Mouse (Mus musculus) MEL (cell line): ENCODE measurements around the gene Actr2. TPM values are rescaled to one million over a fixed set of nuclear protein-coding genes. Genes with fewer than 3 reads are reported as not detected.
A peak's percentile ranks its signal among the peaks of the same experiment; 100 is the strongest.
"Not testable (repeated sequence)": the region's sequence is repeated elsewhere in the genome, so short reads cannot be mapped to it uniquely, and the experiment has no call there.

ENCODE experiments used
- DNase-seq: peaks from one replicate; pipeline ENCODE4 v3.0.0; 2011; ENCODE audit warnings: low read depth, low spot score
- H3K27ac ChIP-seq: 2 replicates; pipeline ENCODE4 v1.5.1; 2012; ENCODE audit warnings: low read depth, mild to moderate bottlenecking, control low read depth, low read length, moderate library complexity; ENCODE audit not compliant: control insufficient read depth
- H3K27me3 ChIP-seq, 2 experiments: fragments of 150-350 bp in 1 of 2; sonication (generic) in 1 of 2; 2 replicates each; pipeline ENCODE4 v1.6.1; 2012; ENCODE audit warnings: low read length in 2 of 2, mild to moderate bottlenecking in 2 of 2, improper control_type of control experiment in 1 of 2, moderate library complexity in 1 of 2; ENCODE audit not compliant: insufficient read depth in 2 of 2, control insufficient read depth in 1 of 2
- H3K36me3 ChIP-seq, 2 experiments: 2 replicates each; pipeline ENCODE4 v1.6.1; 2012 to 2014; ENCODE audit warnings: low read length in 2 of 2, improper control_type of control experiment in 1 of 2, inconsistent platforms in 1 of 2, mild to moderate bottlenecking in 1 of 2; ENCODE audit not compliant: insufficient read depth in 2 of 2, control insufficient read depth in 1 of 2
- H3K4me1 ChIP-seq, 2 experiments: fragments of 150-350 bp in 1 of 2; sonication (generic) in 1 of 2; 2 replicates each; pipeline ENCODE4 v1.6.1; 2012; ENCODE audit warnings: low read length in 2 of 2, improper control_type of control experiment in 1 of 2, mild to moderate bottlenecking in 1 of 2; ENCODE audit not compliant: insufficient read depth in 2 of 2, control insufficient read depth in 1 of 2
- H3K4me3 ChIP-seq, 2 experiments: fragments of 150-350 bp in 1 of 2; sonication (generic) in 1 of 2; 2 replicates each; pipeline ENCODE4 v1.5.1; 2012; ENCODE audit warnings: low read depth in 2 of 2, low read length in 2 of 2, mild to moderate bottlenecking in 2 of 2, moderate library complexity in 2 of 2, control low read depth in 1 of 2, improper control_type of control experiment in 1 of 2; ENCODE audit not compliant: control insufficient read depth in 1 of 2, insufficient read depth in 1 of 2
- H3K79me2 ChIP-seq: 2 replicates; pipeline ENCODE4 v1.6.1; 2012; ENCODE audit warnings: mild to moderate bottlenecking, low read length, moderate library complexity; ENCODE audit not compliant: control insufficient read depth, poor library complexity, insufficient read depth
- H3K9ac ChIP-seq: 2 replicates; pipeline ENCODE4 v1.6.1; 2012; ENCODE audit warnings: low read depth, mild to moderate bottlenecking, control low read depth, low read length, moderate library complexity; ENCODE audit not compliant: control insufficient read depth, poor library complexity, severe bottlenecking
- H3K9me3 ChIP-seq: fragments of 150-350 bp; sonication (generic); replicated peaks from 2 replicates; pipeline ENCODE4 v1.6.1; 2012; ENCODE audit warnings: mild to moderate bottlenecking, low read length, improper control_type of control experiment, moderate library complexity; ENCODE audit not compliant: insufficient read depth
- BHLHE40 ChIP-seq: IDR thresholded peaks from 2 replicates; pipeline ENCODE4 v1.6.1; 2012; ENCODE audit warnings: low read depth, mild to moderate bottlenecking, inconsistent platforms, low read length, improper control_type of control experiment, borderline replicate concordance
- CHD1 ChIP-seq: IDR thresholded peaks from 2 replicates; pipeline ENCODE4 v1.6.1; 2012; ENCODE audit warnings: low read depth, mild to moderate bottlenecking, inconsistent platforms, low read length, improper control_type of control experiment
- CTCF ChIP-seq, 3 experiments: IDR thresholded peaks in 2 of 3; conservative IDR thresholded peaks in 1 of 3; 2 replicates each; pipeline ENCODE4 v1.5.1; 2011 to 2012; ENCODE audit warnings: low read length in 3 of 3, low read depth in 2 of 3, mild to moderate bottlenecking in 2 of 3, improper control_type of control experiment in 1 of 3, inconsistent platforms in 1 of 3, mixed read lengths in 1 of 3, moderate library complexity in 1 of 3; ENCODE audit not compliant: control insufficient read depth in 1 of 3, insufficient read depth in 1 of 3, poor library complexity in 1 of 3, severe bottlenecking in 1 of 3
- E2F4 ChIP-seq: IDR thresholded peaks from 2 replicates; pipeline ENCODE4 v1.6.1; 2011; ENCODE audit warnings: low read depth, low read length, improper control_type of control experiment, borderline replicate concordance
- ELF1 ChIP-seq: IDR thresholded peaks from 2 replicates; pipeline ENCODE4 v1.6.1; 2014; ENCODE audit warnings: low read depth, mild to moderate bottlenecking, inconsistent platforms, low read length, improper control_type of control experiment, moderate library complexity
- EP300 ChIP-seq, 2 experiments: IDR thresholded peaks; 2 replicates each; pipeline ENCODE4 v1.6.1; 2011; ENCODE audit warnings: improper control_type of control experiment in 2 of 2, low read length in 2 of 2, low read depth in 1 of 2, mild to moderate bottlenecking in 1 of 2
- ETS1 ChIP-seq: IDR thresholded peaks from 2 replicates; pipeline ENCODE4 v1.6.1; 2012; ENCODE audit warnings: low read depth, mild to moderate bottlenecking, inconsistent platforms, low read length, improper control_type of control experiment, moderate library complexity
- GABPA ChIP-seq: IDR thresholded peaks from 2 replicates; pipeline ENCODE4 v1.6.1; 2012; ENCODE audit warnings: low read depth, mild to moderate bottlenecking, inconsistent platforms, low read length, improper control_type of control experiment, moderate library complexity
- GATA1 ChIP-seq: IDR thresholded peaks from 2 replicates; pipeline ENCODE4 v1.6.1; 2011; ENCODE audit warnings: low read depth, low read length, improper control_type of control experiment
- HCFC1 ChIP-seq: IDR thresholded peaks from 2 replicates; pipeline ENCODE4 v1.6.1; 2012; ENCODE audit warnings: low read depth, mild to moderate bottlenecking, inconsistent platforms, low read length, improper control_type of control experiment, moderate library complexity
- JUND ChIP-seq: IDR thresholded peaks from 2 replicates; pipeline ENCODE4 v1.6.1; 2011; ENCODE audit warnings: low read depth, mild to moderate bottlenecking, improper control_type of control experiment, low read length
- KAT2A ChIP-seq: conservative IDR thresholded peaks from 2 replicates; pipeline ENCODE4 v1.6.1; 2012; ENCODE audit warnings: low read depth, low read length, improper control_type of control experiment, inconsistent platforms
- MAX ChIP-seq: IDR thresholded peaks from 2 replicates; pipeline ENCODE4 v1.6.1; 2011; ENCODE audit warnings: low read length, improper control_type of control experiment
- MAZ ChIP-seq: IDR thresholded peaks from 2 replicates; pipeline ENCODE4 v1.6.1; 2012; ENCODE audit warnings: low read depth, mild to moderate bottlenecking, inconsistent platforms, low read length, improper control_type of control experiment
- MEF2A ChIP-seq: IDR thresholded peaks from 2 replicates; pipeline ENCODE4 v1.6.1; 2014; ENCODE audit warnings: low read depth, mild to moderate bottlenecking, inconsistent platforms, low read length, improper control_type of control experiment; ENCODE audit not compliant: poor library complexity, insufficient replicate concordance, severe bottlenecking; ENCODE audit errors: extremely low read depth
- MXI1 ChIP-seq: IDR thresholded peaks from 2 replicates; pipeline ENCODE4 v1.6.1; 2011; ENCODE audit warnings: mild to moderate bottlenecking, low read depth, low read length, improper control_type of control experiment
- MYB ChIP-seq: IDR thresholded peaks from 2 replicates; pipeline ENCODE4 v1.6.1; 2011; ENCODE audit warnings: mild to moderate bottlenecking, low read depth, low read length, improper control_type of control experiment
- MYC ChIP-seq: IDR thresholded peaks from 2 replicates; pipeline ENCODE4 v1.6.1; 2011; ENCODE audit warnings: low read depth, mild to moderate bottlenecking, low read length, improper control_type of control experiment, moderate library complexity
- NELFE ChIP-seq: IDR thresholded peaks from 2 replicates; pipeline ENCODE4 v1.6.1; 2011; ENCODE audit warnings: low read depth, low read length, improper control_type of control experiment
- NRF1 ChIP-seq: IDR thresholded peaks from 2 replicates; pipeline ENCODE4 v1.6.1; 2014; ENCODE audit warnings: low read depth, mild to moderate bottlenecking, inconsistent platforms, low read length, improper control_type of control experiment, moderate library complexity; ENCODE audit not compliant: poor library complexity, insufficient read depth, severe bottlenecking
- POLR2A ChIP-seq, 2 experiments: IDR thresholded peaks; 2 replicates each; pipeline ENCODE4 v1.6.1; 2011 to 2012; ENCODE audit warnings: low read length in 2 of 2, mild to moderate bottlenecking in 2 of 2, control low read depth in 1 of 2, improper control_type of control experiment in 1 of 2, low read depth in 1 of 2, moderate library complexity in 1 of 2; ENCODE audit not compliant: control insufficient read depth in 1 of 2, insufficient read depth in 1 of 2, poor library complexity in 1 of 2
- POLR2AphosphoS2 ChIP-seq: IDR thresholded peaks from 2 replicates; pipeline ENCODE4 v1.6.1; 2011; ENCODE audit warnings: low read length, improper control_type of control experiment
- POLR2AphosphoS5 ChIP-seq: IDR thresholded peaks from 2 replicates; pipeline ENCODE4 v1.6.1; 2012; ENCODE audit warnings: low read depth, borderline replicate concordance, mild to moderate bottlenecking, inconsistent platforms, low read length, moderate library complexity, mixed read lengths
- RAD21 ChIP-seq: IDR thresholded peaks from 2 replicates; pipeline ENCODE4 v1.6.1; 2011; ENCODE audit warnings: mild to moderate bottlenecking, low read depth, low read length, improper control_type of control experiment
- RCOR1 ChIP-seq: IDR thresholded peaks from 2 replicates; pipeline ENCODE4 v1.6.1; 2012; ENCODE audit warnings: low read depth, mild to moderate bottlenecking, inconsistent platforms, low read length, improper control_type of control experiment
- SIN3A ChIP-seq: IDR thresholded peaks from 2 replicates; pipeline ENCODE4 v1.6.1; 2012; ENCODE audit warnings: low read length, improper control_type of control experiment, inconsistent platforms
- SMC3 ChIP-seq: IDR thresholded peaks from 2 replicates; pipeline ENCODE4 v1.6.1; 2011; ENCODE audit warnings: low read depth, low read length, improper control_type of control experiment
- TAL1 ChIP-seq: IDR thresholded peaks from 2 replicates; pipeline ENCODE4 v1.6.1; 2012; ENCODE audit warnings: mild to moderate bottlenecking, inconsistent platforms, low read length, moderate library complexity, mixed read lengths
- UBTF ChIP-seq: IDR thresholded peaks from 2 replicates; pipeline ENCODE4 v1.6.1; 2012; ENCODE audit warnings: low read depth, mild to moderate bottlenecking, inconsistent platforms, low read length, improper control_type of control experiment, moderate library complexity, borderline replicate concordance; ENCODE audit not compliant: insufficient read depth
- USF1 ChIP-seq: IDR thresholded peaks from 2 replicates; pipeline ENCODE4 v1.6.1; 2014; ENCODE audit warnings: low read depth, mild to moderate bottlenecking, inconsistent platforms, low read length, improper control_type of control experiment, moderate library complexity
- USF2 ChIP-seq, 2 experiments: IDR thresholded peaks; 2 replicates each; pipeline ENCODE4 v1.6.1; 2011 to 2012; ENCODE audit warnings: improper control_type of control experiment in 2 of 2, low read length in 2 of 2, borderline replicate concordance in 1 of 2, inconsistent platforms in 1 of 2, low read depth in 1 of 2, mild to moderate bottlenecking in 1 of 2; ENCODE audit not compliant: insufficient read depth in 1 of 2
- ZC3H11A ChIP-seq: IDR thresholded peaks from 2 replicates; pipeline ENCODE4 v1.6.1; 2012; ENCODE audit warnings: low read depth, mild to moderate bottlenecking, inconsistent platforms, low read length, improper control_type of control experiment
- ZKSCAN1 ChIP-seq: IDR thresholded peaks from 2 replicates; pipeline ENCODE4 v1.6.1; 2012; ENCODE audit warnings: low read depth, mild to moderate bottlenecking, inconsistent platforms, low read length, improper control_type of control experiment, moderate library complexity
- ZMIZ1 ChIP-seq: IDR thresholded peaks from 2 replicates; pipeline ENCODE4 v1.6.1; 2012; ENCODE audit warnings: low read depth, mild to moderate bottlenecking, inconsistent platforms, low read length, improper control_type of control experiment, moderate library complexity
- ZNF384 ChIP-seq: IDR thresholded peaks from 2 replicates; pipeline ENCODE4 v1.6.1; 2012; ENCODE audit warnings: low read depth, mild to moderate bottlenecking, inconsistent platforms, low read length, improper control_type of control experiment
- polyA plus RNA-seq, 2 experiments: library from polyadenylated mRNA; stranded (reverse) in 1 of 2; unstranded in 1 of 2; fragments of >175 nt in 1 of 2; fragments of >200 nt in 1 of 2; gene quantifications; 2 replicates each; pipeline versions ENCODE4 v1.2.1 to v1.2.4; 2012; ENCODE audit warnings: low replicate concordance in 2 of 2, low read depth in 1 of 2; ENCODE audit not compliant: insufficient read length in 2 of 2, insufficient read depth in 1 of 2, missing spikeins in 1 of 2
- total RNA-seq: library from RNA; depleted of rRNA; stranded (reverse); fragments of 300-350 nt; gene quantifications from 2 replicates; pipeline ENCODE4 v1.2.3, GENCODE M21; 2012

Actr2 gene
- total and polyA plus RNA-seq, 3 experiments: 40.0 to 172 (median 160) TPM

DNA sequence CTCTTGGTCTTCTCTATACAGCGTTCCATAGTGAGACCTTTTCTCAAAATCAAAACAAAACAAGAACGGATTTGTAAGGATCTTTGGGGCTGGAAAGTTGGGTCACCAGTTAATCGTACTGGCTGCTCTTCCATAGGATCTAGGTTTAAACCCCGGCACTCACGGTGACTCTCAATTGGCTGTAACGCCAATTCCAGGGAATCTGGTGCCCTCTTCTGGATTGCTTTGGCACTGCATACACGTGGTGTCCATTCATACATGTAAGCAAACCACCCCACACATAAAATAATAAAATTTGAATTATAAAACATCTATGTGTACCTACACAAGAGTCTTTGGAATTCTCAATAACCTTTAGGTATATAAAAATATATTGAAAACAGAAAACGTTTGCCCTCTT lies 81.2 kb downstream of the Actr2 start:
- DNase-seq: peak; percentile 93
- no peak overlapping the region for H3K9ac ChIP-seq

GRCm38 (mm10) chr11:20030973-20031372 lies 81.7 kb downstream of the Actr2 start:
- H3K9ac ChIP-seq, H3K36me3 ChIP-seq, H3K79me2 ChIP-seq, H3K27ac ChIP-seq, DNase-seq, H3K4me1 ChIP-seq, H3K4me3 ChIP-seq, H3K9me3 ChIP-seq, H3K27me3 ChIP-seq: not testable (repeated sequence)

More for the DNA sequence above, 81.2 kb downstream of the Actr2 start:
- Histone ChIP-seq H3K79me2 (no peaks in the 10 kb centered on the region), H3K27ac (no peak overlapping the region), H3K4me3 (0 out of 4 replicates have a peak overlapping the region, but pooled peaks of 1 of the 2 experiments have one; percentile 27), H3K4me1 (peaks cover 3 to 7% of the 10 kb centered on the region in 2 experiments; a peak in 3 of 4 replicates), H3K9me3 (no peaks in the 10 kb centered on the region), H3K36me3 (no peaks in the 10 kb centered on the region)
- TF ChIP-seq MYB (no peak), RAD21 (peak; percentile 99), HCFC1 (no peak), ZMIZ1 (no peak), ZNF384 (0 out of 2 replicates have a peak, but pooled peaks have one; percentile 36), MXI1 (peak; percentile 75), MYC (peak; percentile 99), USF2 (IDR thresholded peaks at IDR 0.05; ENCODE audit: borderline replicate concordance in 1 of 2, insufficient read depth in 1 of 2, low read depth in 1 of 2, low read length in 2 of 2) (no peak), E2F4 (no peak), UBTF (no peak), CHD1 (no peak), ELF1 (peak; percentile 34; the same call in 1 of the 2 replicates), MAX (peak; percentile 86), ZC3H11A (peak; percentile 99), GABPA (no peak), MEF2A (no peak), EP300 (IDR thresholded peaks at IDR 0.05; ENCODE audit: low read depth in 1 of 2, low read length in 2 of 2) (no peak), RCOR1 (no peak), SMC3 (peak; percentile 99), NELFE (no peak), MAZ (no peak), ZKSCAN1 (no peak), GATA1 (no peak), SIN3A (peak; percentile 77), USF1 (peak; percentile 62; the same call in 1 of the 2 replicates), POLR2A (IDR thresholded peaks at IDR 0.05; ENCODE audit: control insufficient read depth in 1 of 2, insufficient read depth in 1 of 2, low read depth in 1 of 2, low read length in 2 of 2, poor library complexity in 1 of 2) (no peak), POLR2AphosphoS2 (no peak), BHLHE40 (peak; percentile 59; the same call in 1 of the 2 replicates), JUND (no peak), NRF1 (no peak), KAT2A (no peak), POLR2AphosphoS5 (no peak), CTCF (IDR thresholded peaks at IDR 0.05 in 2 of 3, conservative IDR thresholded peaks at IDR 0.05 in 1 of 3; ENCODE audit: control insufficient read depth in 1 of 3, insufficient read depth in 1 of 3, low read depth in 2 of 3, low read length in 3 of 3, poor library complexity in 1 of 3, severe bottlenecking in 1 of 3) (peak; percentile 84 to 97 (median 87)), ETS1 (no peak), TAL1 (no peak)
- TF ChIP-seq, all 39 proteins: peak for 12
- H3K27me3 ChIP-seq: no peaks in the 10 kb centered on the region
